Mouse (Mus musculus) C2C12 (cell line): ENCODE measurements at regions not wholly inside any gene's neighbourhood (a gene's known extent, or its start where the extent isn't known, plus 50 kb on each side); places are given as distances from the start of the nearest gene placed in this dataset.

ENCODE experiments used
- CTCF ChIP-seq: IDR thresholded peaks from one replicate; pipeline ENCODE4 v1.5.1; 2011; ENCODE audit not compliant: control insufficient read depth, insufficient read depth, insufficient read length
- MAX ChIP-seq: IDR thresholded peaks from one replicate; pipeline ENCODE4 v1.6.1; 2011; ENCODE audit warnings: mild to moderate bottlenecking, control low read depth
- MYOD1 ChIP-seq: IDR thresholded peaks from one replicate; pipeline ENCODE4 v1.6.1; 2011; ENCODE audit warnings: low read depth; ENCODE audit not compliant: control insufficient read depth, insufficient read length
- MYOG ChIP-seq: IDR thresholded peaks from one replicate; pipeline ENCODE4 v1.6.1; 2011; ENCODE audit not compliant: control insufficient read depth, insufficient read length; ENCODE audit errors: extremely low read depth
- USF1 ChIP-seq: IDR thresholded peaks from one replicate; pipeline ENCODE4 v1.6.1; 2011; ENCODE audit warnings: low read depth, mild to moderate bottlenecking, control low read depth, moderate library complexity

- no peak for TF ChIP-seq MAX
- TF ChIP-seq CTCF = no peak
- TF ChIP-seq MYOG = no peak
- no peak for TF ChIP-seq USF1
- no peak for TF ChIP-seq MYOD1
Observed at GRCm38 (mm10) chr7:68653534-68653933, 95.5 kb downstream of the Arrdc4 start.
